Mouse (Mus musculus): ENCODE measurements at regions not wholly inside any gene's neighbourhood (a gene's known extent, or its start where the extent isn't known, plus 50 kb on each side); places are given as distances from the start of the nearest gene placed in this dataset.

- TF ChIP-seq CTCF (IDR thresholded peaks at IDR 0.05; ENCODE audit: low read depth, low read length), result no peak
- TF ChIP-seq POLR2A (IDR thresholded peaks at IDR 0.05; ENCODE audit: extremely low read depth, insufficient read depth, low read length), result no peak
Observed at GRCm38 (mm10) chr14:62173835-62174530, 118.4 kb upstream of the Rnaseh2b start.

Data from liver, adult 2 months (tissue).